Mouse (Mus musculus): ENCODE data around the gene Dennd4a.
"Not testable (repeated sequence)": the region's sequence is repeated elsewhere in the genome, so short reads cannot be mapped to it uniquely, and the experiment has no call there.

Gene Dennd4a

GRCm38 (mm10) chr9:64812475-64812860 is 1.3 kb downstream of the Dennd4a start:
- DNase-seq (ENCODE audit: low spot score): no peak

- no peak for DNase-seq (ENCODE audit: low spot score)
Observed at GRCm38 (mm10) chr9:64814273-64814672, 3.1 kb downstream of the Dennd4a start.

- not testable (repeated sequence) for DNase-seq (ENCODE audit: low spot score)
Observed at GRCm38 (mm10) chr9:64819686-64820085, 8.5 kb downstream of the Dennd4a start.

GRCm38 (mm10) chr9:64820086-64820795 is 9.1 kb downstream of the Dennd4a start:
- no peak for DNase-seq (ENCODE audit: low spot score)

- no peak for DNase-seq (ENCODE audit: low spot score)
Observed at GRCm38 (mm10) chr9:64822235-64822634, 11.1 kb downstream of the Dennd4a start.

- DNase-seq (ENCODE audit: low spot score): no peak
Observed at GRCm38 (mm10) chr9:64824389-64825008, 13.4 kb downstream of the Dennd4a start.

- no peak for DNase-seq (ENCODE audit: low spot score)
Observed at GRCm38 (mm10) chr9:64830092-64830618, 19.0 kb downstream of the Dennd4a start.

GRCm38 (mm10) chr9:64830641-64831040 is 19.5 kb downstream of the Dennd4a start:
- no peak for DNase-seq (ENCODE audit: low spot score)

- no peak for DNase-seq (ENCODE audit: low spot score)
Observed at GRCm38 (mm10) chr9:64831760-64832159, 20.6 kb downstream of the Dennd4a start.

- peak; percentile 71 for DNase-seq (ENCODE audit: low spot score)
Observed at GRCm38 (mm10) chr9:64834418-64834817, 23.3 kb downstream of the Dennd4a start.

- DNase-seq (ENCODE audit: low spot score): no peak
Observed at GRCm38 (mm10) chr9:64845355-64845754, 34.2 kb downstream of the Dennd4a start.

- DNase-seq (ENCODE audit: low spot score): no peak
Observed at GRCm38 (mm10) chr9:64849548-64849947, 38.4 kb downstream of the Dennd4a start.

GRCm38 (mm10) chr9:64860083-64860482 is 48.9 kb downstream of the Dennd4a start:
- DNase-seq (ENCODE audit: low spot score): no peak

GRCm38 (mm10) chr9:64862687-64863086 is 51.5 kb downstream of the Dennd4a start:
- peak; percentile 32 for DNase-seq (ENCODE audit: low spot score)

- DNase-seq (ENCODE audit: low spot score): no peak
Observed at GRCm38 (mm10) chr9:64886008-64886407, 74.9 kb downstream of the Dennd4a start.

- no peak for DNase-seq (ENCODE audit: low spot score)
Observed at GRCm38 (mm10) chr9:64896605-64897004, 85.5 kb downstream of the Dennd4a start.

GRCm38 (mm10) chr9:64902866-64903265 is 91.7 kb downstream of the Dennd4a start:
- no peak for DNase-seq (ENCODE audit: low spot score)

- DNase-seq (ENCODE audit: low spot score): peak; percentile 63
Observed at GRCm38 (mm10) chr9:64903386-64903785, 92.2 kb downstream of the Dennd4a start.

GRCm38 (mm10) chr9:64904917-64905640 is 93.9 kb downstream of the Dennd4a start:
- no peak for DNase-seq (ENCODE audit: low spot score)

- no peak for DNase-seq (ENCODE audit: low spot score)
Observed at GRCm38 (mm10) chr9:64907441-64907840, 96.3 kb downstream of the Dennd4a start.

GRCm38 (mm10) chr9:64913406-64913805 is 102.3 kb downstream of the Dennd4a start:
- DNase-seq (ENCODE audit: low spot score): no peak

- no peak for DNase-seq (ENCODE audit: low spot score)
Observed at GRCm38 (mm10) chr9:64913973-64914372, 102.8 kb downstream of the Dennd4a start.

GRCm38 (mm10) chr9:64914629-64915028 is 103.5 kb downstream of the Dennd4a start:
- no peak for DNase-seq (ENCODE audit: low spot score)
